Mouse (Mus musculus): ENCODE data around the gene Tpm3-rs7. TPM values are rescaled to one million over a fixed set of nuclear protein-coding genes. Genes with fewer than 3 reads are reported as not detected.

The Tpm3-rs7 gene
- 1.2 and 1.3 TPM in 2 replicates for polyA plus RNA-seq (2012; rRNA removed)

DNA sequence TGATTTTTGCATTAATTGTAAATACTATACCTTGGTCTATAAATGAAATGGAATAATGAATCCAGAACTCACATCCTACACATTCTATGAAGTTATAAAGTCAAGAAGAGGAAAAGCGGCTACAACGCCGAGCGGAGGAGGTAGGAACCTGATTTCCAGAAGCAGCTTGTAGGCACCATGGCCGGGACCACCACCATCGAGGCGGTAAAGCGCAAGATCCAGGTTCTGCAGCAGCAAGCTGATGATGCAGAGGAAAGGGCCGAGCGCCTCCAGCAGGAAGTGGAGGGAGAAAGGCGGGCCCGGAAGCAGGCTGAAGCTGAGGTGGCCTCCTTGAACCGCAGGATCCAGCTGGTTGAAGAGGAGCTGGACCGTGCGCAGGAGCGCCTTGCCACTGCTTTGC, at the start of gene Tpm3-rs7:
Gene Tpm3-rs7 (plus strand): TSS at position 110 of the 400 bp plus-strand sequence.

Measured in central nervous system, embryonic 14 days (tissue).